13 mouse cellular contexts compared by ENCODE assay signal in the genomic region with DNA sequence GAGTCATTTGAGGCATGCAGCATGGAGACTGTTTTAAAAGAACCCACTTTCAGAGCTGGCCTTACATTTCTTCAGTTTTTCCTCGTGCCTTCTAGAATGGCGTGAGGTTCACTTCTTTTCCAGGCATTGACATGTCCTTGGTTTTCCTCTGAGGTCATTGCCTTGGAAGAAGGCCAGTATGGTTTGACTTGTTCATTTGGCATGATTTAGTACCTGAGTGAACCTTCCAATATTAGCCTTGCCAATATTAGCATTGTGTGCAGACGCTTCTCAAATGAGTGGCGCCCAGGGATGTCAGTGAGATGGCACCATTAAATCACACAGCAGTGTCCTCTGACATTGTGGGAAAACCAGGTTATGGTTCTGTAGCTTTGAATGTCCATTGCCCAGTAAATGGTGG.
"Had no signal": no experiment of that assay in that cellular context is flagged by ENCODE, and none has a peak within 500 bp of the region (broad histone marks: within the 10 kb centered on the region; RNA-seq: fewer than 3 reads in every experiment).

No protein-coding gene starts in this region.

- H3K4me1 ChIP-seq: limb, embryonic 12.5 days; liver, embryonic 15.5 days; midbrain, embryonic 13.5 days; neural tube, embryonic 15.5 days had no signal

- H3K9me3 ChIP-seq: limb, embryonic 12.5 days; liver, embryonic 15.5 days; midbrain, embryonic 13.5 days; neural tube, embryonic 15.5 days had no signal

- H3K36me3 ChIP-seq: limb, embryonic 12.5 days; liver, embryonic 15.5 days; midbrain, embryonic 13.5 days; neural tube, embryonic 15.5 days had no signal

- H3K27ac ChIP-seq: kidney, postnatal 0 days; limb, embryonic 12.5 days; liver, embryonic 15.5 days; midbrain, embryonic 13.5 days; neural tube, embryonic 15.5 days; stomach, postnatal 0 days had no signal

- H3K27me3 ChIP-seq: limb, embryonic 12.5 days; liver, embryonic 15.5 days; midbrain, embryonic 13.5 days; neural tube, embryonic 15.5 days had no signal

- DNase-seq: kidney, postnatal 36 days; lung, adult 2 months; lung, postnatal 36 days; right cerebral cortex, adult 18-20 months; right cerebral cortex, postnatal 25 days; thymus, postnatal 4 days had no signal

- H3K4me3 ChIP-seq: limb, embryonic 12.5 days; liver, embryonic 15.5 days; midbrain, embryonic 13.5 days; myocyte; neural tube, embryonic 15.5 days had no signal
